Mouse (Mus musculus) frontal cortex, adult (tissue): Measurements from ENCODE around the gene Vcpkmt.
"Not testable (repeated sequence)": the region's sequence is repeated elsewhere in the genome, so short reads cannot be mapped to it uniquely, and the experiment has no call there.

Experiments
- ATAC-seq: cut with Nextera tagmentation; 2 replicates; pipeline ENCODE4 v1.9.2; 2017; ENCODE audit warnings: mild to moderate bottlenecking, moderate library complexity, mixed read lengths; ENCODE audit not compliant: low TSS enrichment

Vcpkmt gene

GRCm38 (mm10) chr12:69582613-69583269, at the start of gene Vcpkmt:
Vcpkmt (minus strand) TSS chr12:69583028.
- peak; percentile 95 for ATAC-seq

GRCm38 (mm10) chr12:69618590-69618989, 35.8 kb upstream of the Vcpkmt start:
- ATAC-seq = not testable (repeated sequence)

GRCm38 (mm10) chr12:69604367-69604766, 21.5 kb upstream of the Vcpkmt start:
- ATAC-seq = no peak

- ATAC-seq = no peak
Measured at GRCm38 (mm10) chr12:69597446-69597845, 14.6 kb upstream of the Vcpkmt start.

DNA sequence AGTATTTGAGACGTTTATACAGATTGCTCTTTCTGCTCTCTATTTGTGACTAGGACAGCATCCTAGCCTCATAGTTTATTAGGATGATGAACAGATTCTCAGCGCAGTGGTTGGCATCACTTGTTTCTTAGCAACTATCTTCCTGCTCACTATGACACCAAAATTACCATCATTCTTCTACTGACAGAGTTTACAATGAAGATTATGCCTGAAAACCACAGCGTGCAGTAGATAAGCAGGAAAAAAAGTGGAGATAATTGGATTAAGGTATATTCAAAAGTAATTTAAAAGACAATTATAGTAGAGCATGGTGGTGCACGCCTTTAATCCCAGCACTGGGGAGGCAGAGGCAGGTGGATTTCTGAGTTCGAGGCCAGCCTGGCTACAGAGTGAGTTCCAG, 10.3 kb upstream of the Vcpkmt start:
- no peak for ATAC-seq

DNA sequence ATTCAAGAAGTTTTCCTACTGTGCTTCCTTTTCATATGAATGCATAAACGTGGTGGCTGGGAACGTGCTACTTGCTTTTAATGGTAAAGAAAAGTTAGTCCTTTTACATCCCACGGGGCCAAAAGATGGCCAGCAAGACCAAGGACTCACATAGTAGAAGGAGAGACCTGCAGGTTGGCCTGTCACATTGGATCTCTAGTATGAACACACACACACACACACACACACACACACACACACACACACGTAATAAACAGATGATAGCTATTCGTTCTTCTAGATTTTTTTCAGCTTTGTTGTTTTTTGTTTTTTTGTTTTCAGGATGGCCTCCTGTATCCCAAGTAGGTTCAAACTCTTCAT, 422 bp upstream of the Vcpkmt start:
- no peak for ATAC-seq

- peak; percentile 23; the same call in 1 of the 2 replicates for ATAC-seq
Measured at GRCm38 (mm10) chr12:69582216-69582612, 614 bp downstream of the Vcpkmt start.

DNA sequence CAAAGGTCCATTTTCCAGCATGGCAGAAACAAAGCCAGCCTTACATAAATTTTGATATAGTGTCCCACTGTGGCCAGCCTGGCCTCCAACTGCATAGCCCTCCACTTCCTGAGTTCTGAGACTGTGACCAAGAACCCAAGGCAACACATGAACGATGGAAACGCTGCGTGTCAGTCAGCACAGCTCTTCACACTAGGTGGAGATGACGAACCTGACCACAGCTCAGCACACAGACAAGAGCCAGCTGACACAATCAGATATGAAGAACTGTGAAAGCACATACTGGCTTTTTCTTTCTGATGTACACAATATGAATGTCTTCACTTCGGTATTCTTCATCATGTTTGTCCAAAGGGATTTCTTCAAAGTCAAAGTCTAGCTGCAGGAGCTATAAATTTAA, 3.2 kb downstream of the Vcpkmt start:
- ATAC-seq = no peak

GRCm38 (mm10) chr12:69576120-69576627, 6.7 kb downstream of the Vcpkmt start:
- ATAC-seq = no peak

DNA sequence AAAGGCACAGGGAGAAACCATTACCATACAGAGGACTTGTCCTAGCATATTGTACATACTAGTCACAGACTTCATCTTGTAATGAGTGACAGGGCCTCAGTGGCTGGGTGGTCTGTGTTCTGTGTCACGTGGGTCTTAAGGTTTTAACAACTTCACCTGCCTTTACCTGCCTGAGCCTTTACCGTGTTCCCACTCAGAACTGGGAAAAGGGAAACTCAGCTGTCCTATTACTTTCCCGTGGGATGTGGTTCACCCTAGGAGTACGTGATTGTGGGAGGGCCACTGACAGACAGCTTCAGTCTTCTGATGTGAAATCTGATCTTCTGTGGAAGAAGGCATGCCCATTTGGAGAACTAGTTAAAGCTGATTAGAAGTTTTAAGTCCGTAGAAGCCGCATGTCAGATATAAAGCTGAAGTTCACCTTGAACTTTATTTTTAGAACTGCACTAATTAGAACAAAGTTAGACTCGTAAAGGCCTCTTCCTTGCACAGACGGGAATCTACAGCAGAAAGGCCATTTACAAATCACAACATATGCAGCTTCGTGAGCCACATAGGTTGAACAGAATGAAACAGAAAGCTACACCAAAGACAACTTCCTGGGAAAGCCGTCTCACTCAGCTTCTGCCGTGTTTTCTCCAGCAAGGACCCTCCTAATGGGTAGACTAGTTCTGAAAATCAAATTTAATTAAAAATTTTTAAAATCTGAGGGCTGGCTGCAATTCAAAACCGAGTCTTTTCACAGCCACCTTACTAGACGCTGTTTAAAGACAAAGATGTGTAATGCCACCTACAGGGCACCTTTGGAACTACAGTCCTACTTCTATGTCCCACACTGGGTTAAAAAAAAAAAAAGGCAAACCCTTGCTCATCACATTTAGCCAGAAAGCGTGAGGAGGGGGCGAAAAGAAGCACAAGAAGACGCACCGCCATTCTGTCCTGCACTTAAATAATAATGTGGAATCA, 8.6 kb downstream of the Vcpkmt start:
- peak; percentile 63 for ATAC-seq

- ATAC-seq = no peak
Measured at GRCm38 (mm10) chr12:69573271-69573670, 9.6 kb downstream of the Vcpkmt start.

- no peak for ATAC-seq
Measured at GRCm38 (mm10) chr12:69569926-69570325, 12.9 kb downstream of the Vcpkmt start.

- ATAC-seq = no peak
Measured at GRCm38 (mm10) chr12:69568266-69568665, 14.6 kb downstream of the Vcpkmt start.

DNA sequence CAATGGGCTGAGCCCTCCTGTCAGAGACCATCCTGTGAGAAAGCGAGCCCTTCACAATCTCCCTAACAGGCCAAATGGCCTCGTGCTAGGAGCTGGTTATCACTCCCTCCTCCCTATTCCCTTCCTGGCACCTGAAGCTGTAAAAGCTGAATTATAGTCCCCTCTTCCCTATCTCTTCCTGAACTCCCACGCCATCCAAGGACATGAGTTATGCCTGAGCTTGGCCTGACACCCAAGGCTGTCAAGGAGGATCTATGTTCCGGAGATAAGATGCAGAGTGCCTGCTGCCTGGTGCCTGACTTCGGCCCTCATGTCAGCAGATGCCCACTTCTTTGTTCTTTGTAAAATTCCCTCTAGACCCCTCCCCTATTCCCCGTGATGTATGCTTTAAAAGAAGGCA, 21.8 kb downstream of the Vcpkmt start:
- ATAC-seq = not testable (repeated sequence)

- no peak for ATAC-seq
Measured at GRCm38 (mm10) chr12:69556221-69556861, 26.5 kb downstream of the Vcpkmt start.

DNA sequence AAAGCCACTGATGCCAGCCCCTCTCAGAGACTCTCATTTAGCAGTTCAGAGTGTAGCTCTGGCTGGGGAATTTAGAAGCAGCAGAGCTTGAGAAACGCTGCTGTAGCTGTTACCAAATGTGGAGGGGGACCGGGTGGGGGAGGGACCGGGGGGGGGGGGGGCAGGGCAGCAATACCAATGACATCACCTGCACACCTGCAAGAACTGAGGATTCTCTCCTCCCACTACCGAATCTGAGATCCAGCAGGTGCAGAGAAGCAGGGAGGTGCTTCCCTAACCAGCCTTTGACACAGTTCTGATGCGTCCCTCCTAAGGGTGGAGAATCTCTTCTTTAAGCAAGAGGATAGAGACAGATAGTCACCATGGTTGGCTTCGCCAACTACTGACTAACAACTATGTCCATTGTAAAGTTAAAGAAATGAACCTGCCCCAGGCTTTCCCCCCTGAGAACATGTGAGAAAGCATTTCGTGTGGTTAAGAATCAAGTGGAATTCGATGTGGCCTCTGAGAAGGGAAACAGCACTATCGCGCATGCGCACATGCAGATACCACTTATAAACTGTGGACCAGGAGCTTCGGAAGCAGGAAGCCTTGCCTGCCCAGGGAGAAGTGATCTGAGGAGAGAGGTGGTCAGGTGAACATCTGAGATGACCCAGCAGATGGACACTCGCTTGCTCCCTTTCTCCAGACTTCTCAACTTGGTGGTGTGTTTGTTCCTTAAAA, 37.2 kb downstream of the Vcpkmt start:
- ATAC-seq = no peak

- ATAC-seq = no peak
Measured at GRCm38 (mm10) chr12:69544994-69545393, 37.8 kb downstream of the Vcpkmt start.

- no peak for ATAC-seq
Measured at GRCm38 (mm10) chr12:69544562-69544961, 38.3 kb downstream of the Vcpkmt start.

- no peak for ATAC-seq
Measured at GRCm38 (mm10) chr12:69542376-69542775, 40.5 kb downstream of the Vcpkmt start.

DNA sequence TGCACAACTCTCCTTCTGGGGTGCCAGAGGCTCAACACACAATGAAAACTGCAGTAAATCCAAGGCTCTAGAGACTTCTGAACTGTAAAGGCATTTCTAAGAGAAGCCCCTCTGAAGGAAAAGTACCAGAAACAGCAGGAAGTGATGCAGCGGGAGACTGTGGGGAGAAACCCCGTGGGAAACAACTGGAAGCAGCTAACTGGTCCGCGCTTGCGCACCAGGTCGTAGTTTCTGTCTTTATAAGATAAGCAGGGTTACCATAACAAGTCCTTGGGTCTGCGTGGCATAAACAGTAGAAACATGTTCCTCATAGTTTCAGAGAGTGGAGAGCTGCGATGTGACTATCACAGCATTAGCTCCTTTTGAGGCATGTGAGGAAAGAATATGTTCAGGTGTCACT, 41.2 kb downstream of the Vcpkmt start:
- no peak for ATAC-seq

DNA sequence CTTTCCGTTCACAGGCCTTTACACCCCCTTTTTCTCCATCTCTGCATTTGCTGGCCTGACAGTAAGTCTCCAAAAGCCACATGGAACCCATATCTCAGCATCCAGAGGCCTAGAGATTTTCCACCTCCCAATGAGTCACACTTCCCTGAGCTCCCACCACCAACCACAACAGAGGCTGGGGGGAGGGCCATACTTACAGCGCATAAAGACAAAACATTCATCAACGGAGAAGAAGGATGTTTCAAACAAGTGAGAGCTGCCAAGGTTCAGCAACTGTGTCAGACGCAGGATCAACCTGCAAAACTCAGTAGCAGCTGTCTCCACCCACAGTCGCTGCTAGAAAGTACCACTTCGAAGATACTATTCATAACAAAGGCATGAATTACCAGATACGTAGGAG, 43.5 kb downstream of the Vcpkmt start:
- no peak for ATAC-seq
